Mouse (Mus musculus) kidney, postnatal 4 days (tissue): ENCODE data around the gene Nek8.
"Not testable (repeated sequence)": the region's sequence is repeated elsewhere in the genome, so short reads cannot be mapped to it uniquely, and the experiment has no call there.

Experiments used
- DNase-seq, 2 experiments: peaks; one replicate each; pipeline ENCODE4 v3.0.0; 2021; ENCODE audit warnings: mixed read lengths in 2 of 2

Nek8 gene

GRCm38 (mm10) chr11:78176402-78176862, at the start of gene Nek8, which contains the start of gene Tlcd1:
Gene Nek8, minus strand, starts transcription at chr11:78176675.
Gene Tlcd1, plus strand, starts transcription at chr11:78176711.
- DNase-seq = peak; percentile 95 to 97

DNA sequence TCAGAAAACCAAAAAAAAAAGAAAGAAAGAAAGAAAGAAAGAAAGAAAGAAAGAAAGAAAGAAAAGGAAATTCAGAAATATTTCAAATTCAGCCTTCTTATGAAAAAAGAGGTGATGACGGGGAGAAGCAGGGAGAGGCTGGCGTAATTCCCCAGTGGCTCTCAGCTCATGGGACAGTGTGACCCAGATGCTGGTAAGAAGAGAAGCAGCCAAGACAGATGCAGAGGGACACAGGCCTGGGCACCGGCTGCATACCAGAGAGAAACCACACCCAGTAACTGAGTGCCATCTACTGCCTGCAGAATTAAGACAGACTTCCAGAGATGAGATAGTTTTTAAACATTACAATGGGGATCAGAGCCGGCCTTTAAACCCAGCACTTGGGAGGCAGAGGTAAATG, 47.1 kb upstream of the Nek8 start:
- DNase-seq = no peak

DNA sequence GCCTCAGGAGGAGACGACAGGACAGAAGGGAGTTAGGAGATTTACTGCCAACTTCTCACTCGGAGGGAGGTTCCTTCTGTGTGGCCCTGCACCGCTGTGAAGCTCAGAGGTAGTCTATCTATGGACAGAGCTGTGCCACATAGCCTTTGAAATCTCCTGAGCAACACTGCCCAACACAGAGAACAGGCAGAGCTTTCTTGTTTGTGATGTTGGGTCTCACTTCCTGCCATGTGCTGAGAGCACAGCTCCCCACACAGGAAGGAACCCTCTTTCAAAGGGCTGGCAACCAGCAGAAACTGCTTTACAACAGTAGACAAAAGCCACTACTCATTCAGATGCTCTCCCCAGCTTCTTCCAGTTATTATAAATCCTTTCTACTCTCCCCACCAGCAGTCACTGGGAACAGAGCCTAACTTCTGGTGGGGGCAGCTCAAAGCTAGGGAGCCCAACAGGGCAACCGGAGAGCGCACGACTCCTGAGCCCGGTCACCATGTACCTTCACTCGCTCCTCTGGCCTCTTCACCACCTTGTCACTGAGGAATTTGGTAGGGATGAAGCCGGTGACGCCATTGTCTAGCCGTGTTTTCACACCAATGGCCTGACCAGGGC, 39.3 kb upstream of the Nek8 start:
- no peak for DNase-seq

- DNase-seq = no peak
These were observed 36.8 kb upstream of the Nek8 start for GRCm38 (mm10) chr11:78213086-78213817.

DNA sequence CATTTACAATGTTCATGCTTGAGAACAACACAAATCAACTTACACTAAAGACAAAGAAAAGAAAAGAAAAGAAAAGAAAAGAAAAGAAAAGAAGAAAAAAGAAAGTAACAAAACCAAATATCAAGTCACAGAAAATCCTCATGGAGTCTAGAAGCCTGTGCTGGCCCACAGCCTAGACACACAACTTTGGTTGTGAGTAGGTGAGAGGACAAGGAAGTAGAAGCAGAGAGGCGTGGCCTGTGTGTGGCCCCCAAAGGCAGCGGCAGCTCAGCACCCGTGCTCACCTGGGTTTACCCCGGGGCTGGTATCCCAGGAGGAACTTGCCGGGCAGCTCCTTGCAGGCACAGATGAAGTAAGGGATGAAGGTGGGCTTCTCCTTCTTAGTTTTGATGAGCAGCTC, 35.0 kb upstream of the Nek8 start:
- no peak for DNase-seq

- DNase-seq = no peak
These were observed 34.1 kb upstream of the Nek8 start for GRCm38 (mm10) chr11:78210615-78211014.

- DNase-seq = no peak
These were observed 33.4 kb upstream of the Nek8 start for GRCm38 (mm10) chr11:78209886-78210285.

GRCm38 (mm10) chr11:78207190-78207589, 30.7 kb upstream of the Nek8 start:
- DNase-seq = no peak

DNA sequence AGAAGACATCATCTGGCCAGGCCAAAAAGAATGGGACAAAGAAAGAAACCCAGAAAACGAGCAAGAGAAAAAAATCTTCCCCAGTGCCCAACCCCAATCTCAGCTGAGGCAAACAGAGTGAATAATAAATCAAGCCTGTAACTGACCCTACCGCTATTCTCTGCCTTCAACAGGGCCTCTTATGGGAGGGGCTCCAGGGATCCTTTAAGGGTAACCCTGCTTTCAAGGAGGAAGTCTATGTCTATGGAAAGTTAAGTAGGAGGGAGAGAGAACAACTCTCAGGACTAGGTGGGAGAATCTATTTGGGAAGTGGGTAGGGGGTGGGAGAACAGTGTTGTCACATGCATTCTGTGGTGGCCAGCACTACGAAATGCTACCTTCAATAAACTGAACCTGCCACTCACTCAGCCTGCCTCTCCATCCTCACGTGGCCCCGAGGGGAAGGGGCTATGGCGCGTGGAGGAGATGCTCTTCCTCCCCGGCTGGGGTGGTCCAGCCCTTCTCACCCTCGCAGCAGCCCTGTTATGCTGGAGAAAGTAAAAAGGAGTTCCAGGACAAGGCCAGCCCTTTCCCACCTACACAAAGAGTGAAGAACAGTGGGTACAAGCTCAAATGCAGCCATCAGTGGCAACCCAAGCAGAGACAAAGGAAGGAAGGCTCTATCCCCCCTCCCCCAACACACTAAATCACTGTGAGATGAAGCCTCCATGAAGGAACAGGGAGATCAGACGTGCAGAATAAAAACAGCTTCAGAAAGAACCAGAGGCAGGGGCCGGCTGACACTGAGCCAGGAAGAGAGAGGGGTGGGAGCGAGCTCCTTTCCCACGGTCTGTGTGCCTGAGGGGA, 29.1 kb upstream of the Nek8 start:
- DNase-seq = no peak

GRCm38 (mm10) chr11:78204287-78204686, 27.8 kb upstream of the Nek8 start:
- no peak for DNase-seq

GRCm38 (mm10) chr11:78202372-78202771, 25.9 kb upstream of the Nek8 start:
- no peak for DNase-seq

DNA sequence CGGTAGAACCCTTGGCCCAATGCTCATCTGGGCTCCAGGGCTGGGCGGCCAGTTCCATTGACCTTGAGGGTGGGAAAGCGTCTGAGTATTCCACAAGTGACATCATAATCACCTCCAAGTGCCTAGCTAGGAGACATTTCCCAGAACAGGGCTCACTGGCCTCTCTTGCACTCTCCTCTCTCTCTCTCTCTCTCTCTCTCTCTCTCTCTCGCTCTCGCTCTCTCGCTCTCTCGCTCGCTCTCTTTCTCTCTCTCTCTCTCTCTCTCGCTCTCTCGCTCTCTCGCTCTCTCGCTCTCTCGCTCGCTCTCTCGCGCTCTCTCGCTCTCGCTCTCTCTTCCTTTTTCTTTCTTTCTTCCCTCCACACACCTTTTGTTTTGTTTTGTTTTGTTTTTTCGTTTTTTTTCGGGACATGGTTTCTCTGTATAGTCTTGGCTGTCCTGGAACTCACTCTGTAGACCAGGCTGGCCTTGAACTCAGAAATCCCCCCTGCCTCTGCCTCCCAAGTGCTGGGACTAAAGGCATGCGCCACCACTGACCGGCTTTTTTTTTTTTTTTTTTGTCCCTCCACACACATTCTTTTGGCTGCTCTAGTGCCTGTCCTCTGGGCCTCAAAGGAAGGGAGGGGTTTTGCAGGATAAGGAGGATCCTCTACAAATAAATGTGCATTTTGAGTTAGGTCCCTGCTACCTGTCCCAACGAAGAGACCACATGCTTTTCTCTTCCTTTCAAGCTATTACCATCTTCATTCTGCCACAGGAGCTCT, 18.8 kb upstream of the Nek8 start:
- DNase-seq = no peak

GRCm38 (mm10) chr11:78194411-78195100, 18.1 kb upstream of the Nek8 start:
- DNase-seq = peak; percentile 90 to 92

DNA sequence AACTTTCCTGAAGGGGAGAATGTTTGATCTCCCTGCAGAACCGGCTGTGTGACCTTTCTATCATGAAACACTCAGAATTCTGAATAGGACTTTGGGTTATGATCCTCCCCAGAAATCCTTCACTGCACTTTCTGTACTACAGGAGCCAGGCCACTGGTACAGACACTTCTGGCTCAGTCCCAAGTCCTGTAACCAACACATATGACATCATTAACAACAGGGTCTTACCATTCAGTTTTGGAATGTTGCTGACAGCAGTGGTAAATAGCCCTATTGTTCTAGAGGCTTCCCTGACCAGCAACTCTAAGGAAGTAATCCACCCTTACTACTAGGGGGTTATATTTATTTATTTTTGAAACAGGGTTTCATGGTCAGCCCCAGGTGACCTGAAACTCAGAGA, 16.6 kb upstream of the Nek8 start, which contains the start of gene Proca1:
Proca1 (plus strand) TSS at position 280 of the 400 bp plus-strand sequence.
- no peak for DNase-seq

GRCm38 (mm10) chr11:78190041-78190440, 13.6 kb upstream of the Nek8 start:
- peak; percentile 58 to 76 for DNase-seq

DNA sequence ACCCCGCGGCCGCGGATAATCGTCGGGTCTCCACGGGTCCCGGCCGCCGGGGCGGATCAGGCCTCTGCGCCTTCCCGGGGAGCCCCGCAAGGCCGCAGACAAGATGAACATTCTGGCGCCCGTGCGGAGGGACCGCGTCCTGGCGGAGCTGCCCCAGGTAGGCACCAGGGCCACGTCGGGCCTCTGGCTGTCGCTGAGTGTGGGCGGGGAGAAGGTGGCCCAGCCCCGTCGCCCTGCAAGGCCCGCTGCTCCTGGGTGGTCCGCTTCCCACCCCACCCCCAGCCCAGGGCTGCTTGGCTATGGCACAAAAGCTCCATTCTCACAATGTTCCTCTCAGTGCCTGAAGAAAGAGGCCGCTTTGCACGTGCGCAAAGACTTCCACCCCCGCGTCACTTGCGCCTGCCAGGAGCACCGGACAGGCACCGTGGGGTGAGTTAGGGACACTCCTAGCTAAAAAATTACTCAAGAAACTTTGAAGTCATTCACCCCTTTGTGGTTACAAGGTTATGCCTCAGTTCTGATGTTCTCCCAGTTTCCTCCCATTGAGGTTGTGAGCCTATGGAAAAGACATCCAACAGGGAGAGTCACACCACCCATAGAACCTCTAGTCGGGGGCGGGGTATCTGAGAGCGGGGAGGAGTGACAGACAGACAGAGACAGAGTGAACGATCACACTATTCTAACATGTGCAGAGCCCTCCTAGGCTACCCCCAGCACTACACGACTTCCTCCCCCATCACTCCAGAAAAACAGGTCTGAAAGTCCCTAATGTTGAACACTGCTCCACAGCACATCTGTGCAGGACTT, 13.0 kb upstream of the Nek8 start:
- DNase-seq = peak; percentile 89 to 94

DNA sequence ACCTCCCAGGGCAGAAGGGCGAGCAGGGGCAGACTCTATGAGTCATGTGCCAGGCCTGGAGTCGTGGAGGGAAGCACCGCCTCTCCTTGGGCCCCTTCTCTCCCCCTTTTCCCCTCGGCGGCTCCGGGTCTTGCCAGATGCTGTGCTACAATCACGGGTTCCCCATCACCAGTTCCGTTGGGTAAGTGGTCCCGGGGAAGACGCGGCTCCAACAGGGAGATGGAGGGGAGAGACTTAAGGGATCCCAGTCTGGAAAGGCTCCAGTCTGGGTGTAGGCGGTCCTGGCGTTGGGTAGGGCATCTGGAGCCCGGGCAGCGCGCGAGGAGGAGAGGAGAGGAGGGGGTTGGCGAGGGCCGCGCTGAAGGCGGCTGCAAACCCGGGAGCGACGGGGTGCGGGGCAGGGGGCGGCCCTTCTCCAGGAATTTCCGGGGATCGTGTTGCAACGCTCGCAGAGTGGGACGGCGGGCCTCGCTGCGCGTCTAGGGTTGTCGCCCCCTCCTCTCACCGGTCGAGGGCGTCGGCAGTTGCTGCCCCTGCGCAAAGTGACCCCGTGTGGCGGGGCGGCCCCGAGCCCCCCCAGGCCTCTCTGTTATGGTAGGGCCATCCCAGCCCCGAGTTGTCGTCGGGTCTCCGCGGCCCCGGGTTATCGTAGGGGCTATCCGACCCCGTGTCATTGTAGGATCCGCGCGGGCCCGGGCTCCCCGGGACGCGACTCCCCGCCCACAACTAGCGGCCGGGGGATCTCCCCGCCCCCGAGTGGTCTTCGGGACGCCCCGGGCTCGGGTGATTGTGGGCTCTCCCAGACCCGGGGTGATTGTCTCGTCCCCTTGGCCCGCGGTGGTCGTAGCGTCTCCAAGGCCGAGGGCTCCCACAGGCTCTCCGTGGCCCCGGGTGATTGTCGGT, 12.1 kb upstream of the Nek8 start, which contains the start of gene Rab34:
Rab34 (plus strand) TSS at position 100 of the 903 bp plus-strand sequence.
- peak; percentile 89 to 93 for DNase-seq

DNA sequence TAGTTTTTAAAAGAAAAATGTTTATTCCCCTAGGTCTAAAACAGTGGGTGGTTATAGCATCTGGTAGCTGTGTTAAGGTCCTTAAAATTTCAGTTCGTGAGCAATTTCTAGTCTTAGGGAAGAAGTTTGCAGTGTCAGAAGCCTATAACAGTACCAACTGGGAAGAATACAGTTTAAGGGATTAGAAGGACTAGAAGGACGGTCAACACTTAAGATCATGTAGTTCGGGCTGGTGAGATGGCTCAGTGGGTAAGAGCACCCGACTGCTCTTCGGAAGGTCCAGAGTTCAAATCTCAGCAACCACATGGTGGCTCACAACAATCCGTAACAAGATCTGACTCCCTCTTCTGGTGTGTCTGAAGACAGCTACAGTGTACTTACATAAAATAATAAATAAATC, 8.2 kb upstream of the Nek8 start:
- DNase-seq = not testable (repeated sequence)

DNA sequence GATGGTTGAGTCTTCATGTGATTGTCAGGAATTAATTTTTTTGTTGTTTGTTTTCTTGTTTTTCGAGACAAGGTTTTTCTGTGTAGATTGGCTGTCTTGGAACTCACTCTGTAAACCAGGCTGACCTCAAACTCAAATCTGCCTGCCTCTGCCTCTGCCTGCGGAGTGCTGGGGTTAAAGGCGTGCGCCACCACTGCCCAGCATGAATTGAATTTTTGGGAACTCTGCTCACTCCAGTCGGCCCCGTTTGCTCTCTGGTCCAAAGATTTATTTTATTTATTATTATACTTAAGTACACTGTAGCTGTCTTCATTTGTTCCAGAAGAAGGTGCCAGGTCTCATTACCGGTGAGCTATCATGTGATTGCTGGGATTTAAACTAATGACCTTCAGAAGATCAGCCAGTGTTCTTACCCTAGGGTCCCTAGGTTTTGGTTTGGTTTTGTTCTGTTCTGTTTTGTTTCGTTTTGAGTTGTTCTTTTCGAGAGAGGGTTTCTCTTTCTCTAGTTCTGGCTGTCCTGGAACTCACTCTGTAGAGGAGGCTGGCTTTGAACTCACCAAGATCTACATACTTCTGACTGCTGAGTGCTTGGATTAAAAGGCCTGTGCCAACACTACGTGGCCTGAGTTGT, 7.5 kb upstream of the Nek8 start:
- DNase-seq = no peak
